Mouse (Mus musculus): Measurements from ENCODE around the gene Eddm3b.
"Not testable (repeated sequence)": the region's sequence is repeated elsewhere in the genome, so short reads cannot be mapped to it uniquely, and the experiment has no call there.

Gene Eddm3b

DNA sequence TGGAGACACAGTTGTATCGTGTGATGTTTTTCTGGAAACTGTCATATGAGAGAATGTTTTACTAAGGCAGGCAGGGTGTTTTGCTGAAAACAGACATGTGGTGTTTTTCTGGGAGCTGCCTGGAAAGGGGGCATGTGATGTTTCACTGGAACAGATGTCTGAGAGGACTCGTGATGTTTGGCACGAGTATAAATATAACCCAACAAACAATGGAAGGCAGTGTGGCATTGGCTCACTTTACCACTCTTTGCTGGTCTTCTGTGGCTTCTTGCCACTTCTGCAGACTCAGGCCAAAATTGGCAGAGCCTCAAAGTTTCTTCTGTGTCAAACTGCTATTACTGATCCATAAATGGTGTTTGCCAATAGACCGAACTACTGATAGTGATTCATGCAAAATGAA, 29.1 kb downstream of the Eddm3b start:
- DNase-seq (ENCODE audit: low spot score) = no peak

DNA sequence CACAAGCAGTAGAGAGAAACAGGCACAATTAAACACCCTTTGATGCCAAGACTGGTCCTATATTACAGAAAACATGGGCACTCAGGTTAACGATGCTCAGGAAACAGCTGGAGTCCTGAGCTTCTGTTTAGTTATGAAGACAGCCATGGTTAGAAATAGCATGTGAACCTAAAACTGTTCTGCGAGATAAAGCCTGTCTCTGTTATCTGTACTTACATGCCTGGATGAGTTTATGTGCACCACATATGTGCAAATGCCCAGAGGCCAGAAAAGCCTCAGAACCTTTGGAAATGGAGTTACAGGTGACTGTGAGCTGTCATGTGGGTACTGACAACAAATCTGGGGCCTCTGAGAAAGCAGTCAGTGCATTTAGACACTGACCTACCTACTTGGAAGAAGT, 29.7 kb downstream of the Eddm3b start:
- no peak for DNase-seq (ENCODE audit: low spot score)

DNA sequence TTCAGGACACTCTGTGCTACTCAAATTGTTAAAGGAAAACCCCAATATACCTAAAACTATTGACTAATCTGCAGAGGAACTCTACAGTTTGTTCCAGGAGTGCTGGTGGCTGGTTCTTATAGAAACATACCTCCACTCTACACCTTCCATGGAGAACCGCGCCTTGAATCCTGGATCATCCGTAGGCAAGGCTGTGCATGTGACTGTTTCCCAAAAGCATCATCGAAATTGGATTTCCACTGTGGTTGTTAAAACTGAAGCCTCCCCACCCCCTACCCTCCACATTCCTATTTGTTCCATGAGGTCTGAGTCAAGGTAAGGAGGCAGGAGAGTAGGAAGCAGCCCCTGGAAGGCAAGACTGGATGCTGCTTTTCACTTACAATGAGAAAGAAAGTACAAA, 30.2 kb downstream of the Eddm3b start:
- no peak for DNase-seq (ENCODE audit: low spot score)

DNA sequence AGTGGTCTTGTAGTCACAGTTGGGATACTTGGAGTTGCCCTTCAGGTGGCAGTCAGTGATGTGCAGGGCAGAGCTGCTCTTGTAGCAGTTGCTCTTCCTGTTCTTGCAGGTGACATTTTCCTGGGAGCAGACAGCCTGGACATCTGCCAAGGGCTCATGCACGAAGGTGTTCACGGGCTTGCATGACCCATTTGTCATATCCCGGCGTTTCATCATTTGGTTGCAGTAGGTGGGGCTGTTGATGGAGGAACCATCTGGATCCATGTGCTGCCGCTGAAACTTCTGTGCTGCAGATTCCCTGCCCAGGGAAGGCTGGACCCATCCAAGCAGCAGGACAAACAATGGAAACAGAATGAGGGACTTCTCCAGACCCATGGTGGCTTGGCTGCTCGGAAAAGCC, 31.3 kb downstream of the Eddm3b start:
- DNase-seq (ENCODE audit: low spot score) = no peak

DNA sequence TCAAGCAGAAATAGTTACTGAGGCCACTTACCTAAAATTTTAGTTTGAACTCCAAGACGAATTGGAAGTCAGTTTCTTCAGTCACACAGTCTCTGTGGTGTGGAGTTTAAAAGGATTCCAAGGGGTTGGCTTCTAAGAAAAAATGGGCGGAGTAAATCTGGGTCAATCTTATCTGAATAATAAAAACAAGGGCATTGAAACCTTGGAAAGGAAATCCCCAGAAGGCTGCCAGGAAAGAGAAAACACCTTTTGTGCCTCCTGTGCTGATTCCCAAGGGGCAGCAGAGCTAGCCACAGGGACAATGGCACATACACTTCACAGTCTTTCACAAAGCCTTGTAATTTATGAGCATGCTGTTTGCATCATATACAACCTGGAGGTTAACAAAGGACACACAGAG, 32.5 kb downstream of the Eddm3b start, which contains the start of gene Rnase1:
Rnase1 (minus strand) TSS at position 101 of the 400 bp plus-strand sequence.
- no peak for DNase-seq (ENCODE audit: low spot score)

DNA sequence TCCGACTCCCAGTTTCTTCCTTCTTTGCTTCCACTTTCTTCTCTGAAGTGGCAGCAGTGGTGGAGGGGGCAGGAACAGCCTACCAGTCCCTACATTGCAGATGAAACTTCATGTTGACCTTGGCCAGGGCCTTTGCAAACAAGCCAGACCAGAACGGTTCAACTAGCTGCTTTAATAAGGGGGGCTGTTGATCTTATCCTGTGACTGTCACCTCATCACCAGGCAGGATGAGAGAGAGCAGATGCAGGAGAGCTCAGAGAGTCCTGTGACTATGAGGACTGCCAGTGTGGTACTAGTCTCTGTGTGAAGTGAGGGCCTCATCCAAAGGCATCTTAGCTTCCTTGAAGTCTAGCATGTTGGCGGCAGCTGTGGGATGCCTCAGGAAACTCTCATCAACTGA, 33.8 kb downstream of the Eddm3b start:
- DNase-seq (ENCODE audit: low spot score) = no peak

- DNase-seq (ENCODE audit: low spot score) = no peak
These were observed 34.9 kb downstream of the Eddm3b start for GRCm38 (mm10) chr14:51149164-51149563.

- DNase-seq (ENCODE audit: low spot score) = no peak
These were observed 36.1 kb downstream of the Eddm3b start for GRCm38 (mm10) chr14:51150206-51150831.

DNA sequence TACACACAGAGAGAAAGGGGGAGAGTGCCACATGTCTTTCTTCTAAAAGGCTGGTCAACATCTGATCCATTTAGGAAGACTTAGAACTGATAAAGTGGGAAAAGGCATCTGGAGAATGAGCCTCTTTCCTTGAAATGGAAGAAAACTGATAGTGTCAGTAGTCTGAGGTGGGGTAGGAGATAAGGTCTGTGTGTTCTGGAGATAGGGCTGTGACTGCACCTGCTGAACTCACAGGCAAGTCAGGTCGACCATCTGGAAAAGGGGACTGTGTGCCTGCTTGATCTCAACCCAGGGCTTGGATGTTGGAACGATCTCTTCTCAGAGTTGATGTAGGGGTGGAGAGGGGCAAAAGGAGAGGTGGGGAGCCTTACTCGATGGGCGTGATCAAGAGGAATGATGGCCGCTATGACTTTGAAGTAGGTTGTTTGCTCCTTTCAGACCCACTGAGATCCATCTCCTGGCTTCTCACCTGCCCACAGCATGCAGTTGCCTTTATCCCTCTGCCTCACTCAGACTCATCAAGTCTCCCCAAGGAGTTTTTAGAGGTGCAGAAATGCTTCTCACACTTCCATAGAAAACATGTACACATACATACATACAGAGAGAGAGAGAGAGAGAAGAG, 38.1 kb downstream of the Eddm3b start:
- DNase-seq (ENCODE audit: low spot score) = no peak

GRCm38 (mm10) chr14:51156056-51156735, 42.0 kb downstream of the Eddm3b start:
- no peak for DNase-seq (ENCODE audit: low spot score)

- no peak for DNase-seq (ENCODE audit: low spot score)
These were observed 42.5 kb downstream of the Eddm3b start for GRCm38 (mm10) chr14:51156736-51157068.

- DNase-seq (ENCODE audit: low spot score) = no peak
These were observed 42.8 kb downstream of the Eddm3b start for GRCm38 (mm10) chr14:51157072-51157471.

- not testable (repeated sequence) for DNase-seq (ENCODE audit: low spot score)
These were observed 47.8 kb downstream of the Eddm3b start, which contains the start of gene Rnase2b for GRCm38 (mm10) chr14:51161976-51162375. Gene Rnase2b, plus strand, starts transcription at chr14:51162260.

DNA sequence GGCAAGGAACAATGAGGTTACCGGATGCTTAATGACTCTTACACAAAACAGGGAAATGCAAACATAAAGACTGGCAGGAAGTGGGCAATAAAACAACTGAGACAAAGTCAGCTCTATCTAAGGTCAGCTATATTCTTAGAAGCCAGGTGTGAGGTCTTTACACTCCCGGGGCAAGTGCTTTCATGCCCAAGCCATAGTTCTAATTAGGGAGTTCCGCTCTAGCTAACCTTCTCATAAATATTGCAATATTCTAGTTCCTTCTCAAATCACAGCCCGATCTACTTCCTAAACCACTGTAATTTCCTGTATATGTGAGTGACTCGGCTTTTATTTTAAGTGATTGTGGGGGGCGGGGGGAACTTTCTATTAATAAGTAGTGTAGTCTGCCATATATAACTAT, 49.1 kb downstream of the Eddm3b start:
- DNase-seq (ENCODE audit: low spot score) = not testable (repeated sequence)

DNA sequence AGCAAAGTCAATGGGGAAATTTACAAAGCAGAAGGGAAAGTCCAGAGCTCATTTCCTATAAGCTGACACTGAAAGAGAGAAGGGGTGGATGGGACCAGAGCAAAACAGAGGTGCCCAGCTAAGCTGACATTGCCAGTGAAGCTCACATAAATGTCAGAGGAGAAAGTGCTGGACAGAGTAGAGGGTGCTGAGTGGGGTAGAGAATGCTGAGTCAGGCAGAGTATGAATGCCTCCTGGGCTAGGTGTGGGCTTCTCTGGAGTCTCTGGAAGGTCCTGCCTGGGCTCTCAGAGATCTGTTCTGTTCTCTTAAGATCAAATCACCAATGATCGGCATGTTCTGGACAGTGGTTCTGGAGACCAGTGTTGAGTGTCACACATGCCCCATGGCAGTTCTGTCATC, 51.2 kb downstream of the Eddm3b start:
- no peak for DNase-seq (ENCODE audit: low spot score)

GRCm38 (mm10) chr14:51166068-51166467, 51.8 kb downstream of the Eddm3b start:
- DNase-seq (ENCODE audit: low spot score) = no peak

All from embryo, embryonic 10.5 days (tissue).